Mouse (Mus musculus) kidney, postnatal 25 days (tissue): ENCODE measurements around the gene Gm17334.

Experiments used
- DNase-seq, 2 experiments: peaks; one replicate each; pipeline ENCODE4 v3.0.0; 2021; ENCODE audit warnings: mixed read lengths in 2 of 2

Gene Gm17334

DNA sequence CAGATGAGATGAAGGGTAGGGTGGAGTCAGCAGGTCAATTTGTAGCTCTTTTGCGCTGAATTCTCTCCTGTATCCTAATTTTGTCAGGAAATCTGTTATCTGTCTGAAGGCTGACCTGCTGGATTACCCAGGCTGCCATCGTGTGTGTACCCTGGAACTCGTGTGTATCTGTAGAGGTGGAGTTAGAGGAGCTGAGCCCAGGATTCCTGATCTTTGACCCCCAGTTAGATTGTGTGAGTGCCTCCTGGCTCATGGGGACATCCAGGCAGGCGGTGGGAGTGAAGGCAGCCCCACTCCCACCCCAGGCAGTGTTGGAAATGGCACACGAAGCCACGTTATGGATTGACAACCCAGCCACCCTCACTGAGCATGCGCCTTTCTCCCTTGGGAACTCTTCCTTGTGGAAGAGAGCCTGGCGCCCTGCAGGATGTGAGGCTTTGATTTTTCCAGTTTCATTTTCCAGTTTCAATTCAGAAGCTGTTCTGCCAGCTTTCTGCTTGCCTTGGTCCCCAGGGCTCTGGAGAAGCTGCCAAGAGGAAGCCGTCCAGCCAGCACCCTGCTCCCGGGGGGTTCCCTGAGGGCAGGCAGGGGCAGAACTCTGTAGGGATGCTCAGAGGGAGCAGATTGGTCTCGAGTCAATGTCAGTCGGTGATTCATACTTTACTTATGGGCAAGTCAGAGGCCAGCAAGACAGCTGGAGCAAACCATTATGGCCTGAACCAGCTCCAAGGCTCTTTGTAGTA lies 23.6 kb upstream of the Gm17334 start:
- DNase-seq = peak; percentile 72 to 91

DNA sequence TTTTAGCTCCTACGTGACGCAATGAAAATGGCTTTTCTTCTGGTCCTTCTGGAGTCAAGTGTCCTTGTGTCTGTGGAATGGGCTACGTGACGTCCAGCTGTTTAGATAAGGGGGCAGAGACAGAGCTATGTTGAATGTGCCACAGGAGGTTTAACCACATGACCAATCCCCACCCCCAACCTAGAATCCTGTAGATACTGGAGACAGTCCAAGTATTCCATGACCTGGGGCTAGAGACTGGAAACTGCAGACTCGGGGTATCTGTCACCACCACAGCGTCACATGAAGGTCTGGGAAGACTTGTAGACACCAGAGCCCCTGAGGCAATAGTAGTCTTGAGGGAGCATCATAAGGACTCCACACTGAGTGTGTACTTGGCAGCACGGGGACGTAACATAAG lies 22.8 kb upstream of the Gm17334 start:
- DNase-seq = no peak

DNA sequence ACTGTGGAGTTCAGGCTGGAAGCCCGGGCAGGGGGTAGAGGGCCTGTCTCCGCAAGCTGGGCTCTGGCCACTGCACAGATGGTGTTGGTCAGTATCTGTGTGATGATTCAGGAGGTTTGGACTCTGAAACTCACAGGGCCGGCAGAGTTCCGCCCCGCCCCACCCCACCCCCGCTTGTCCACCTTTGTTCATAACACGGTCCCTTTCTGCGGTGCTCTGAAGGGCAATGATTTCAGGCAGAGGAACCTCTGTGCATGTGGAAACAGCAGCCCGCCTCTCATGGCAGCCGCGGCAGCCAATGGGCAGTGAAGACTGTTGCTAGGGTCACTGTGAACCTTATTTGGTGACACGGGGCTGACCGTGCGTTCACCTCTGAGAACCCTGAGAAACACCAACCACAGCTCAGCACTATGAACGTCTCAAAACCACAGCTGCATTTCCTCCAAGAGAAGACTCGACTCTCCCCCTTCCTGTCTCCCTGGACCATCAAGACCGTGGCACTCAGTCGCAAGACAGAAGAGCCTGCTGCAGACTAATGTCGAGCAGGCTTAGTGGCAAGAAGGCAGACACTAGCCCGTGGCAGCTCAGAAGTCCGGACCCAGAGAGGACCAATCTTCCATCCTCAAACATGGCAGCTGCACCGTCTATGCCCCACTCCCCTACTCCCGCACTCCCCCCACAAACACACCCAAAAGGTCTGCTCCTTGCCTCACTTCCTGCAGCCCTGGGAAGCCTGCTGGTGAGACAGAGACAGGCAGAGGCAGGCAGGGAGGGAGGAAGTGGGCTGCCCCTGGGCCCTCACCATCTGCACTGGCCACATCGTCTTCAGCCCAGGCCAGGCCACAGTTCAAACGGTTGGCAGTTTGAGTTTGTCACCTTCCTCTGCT lies 21.9 kb upstream of the Gm17334 start:
- peak; percentile 56 to 84 for DNase-seq

DNA sequence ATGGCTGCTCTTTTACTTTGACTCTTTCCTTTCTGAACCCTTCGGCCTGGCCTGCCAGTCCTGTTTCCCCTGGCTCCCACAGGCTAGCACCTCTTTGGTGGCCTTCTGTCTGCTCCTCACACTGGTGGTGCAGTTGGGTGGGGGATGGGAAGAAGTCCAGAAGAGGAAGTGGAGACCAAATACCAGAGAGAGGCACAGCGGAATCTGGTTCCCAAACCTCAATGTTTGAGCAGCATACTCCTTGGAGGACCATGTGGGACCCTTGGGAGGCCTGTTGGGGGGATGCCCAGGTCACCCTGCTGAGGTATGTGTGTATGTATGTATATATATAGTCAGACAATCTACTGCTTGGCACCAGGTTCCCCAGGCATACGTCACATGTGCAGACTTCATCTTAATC lies 21.0 kb upstream of the Gm17334 start:
- no peak for DNase-seq

DNA sequence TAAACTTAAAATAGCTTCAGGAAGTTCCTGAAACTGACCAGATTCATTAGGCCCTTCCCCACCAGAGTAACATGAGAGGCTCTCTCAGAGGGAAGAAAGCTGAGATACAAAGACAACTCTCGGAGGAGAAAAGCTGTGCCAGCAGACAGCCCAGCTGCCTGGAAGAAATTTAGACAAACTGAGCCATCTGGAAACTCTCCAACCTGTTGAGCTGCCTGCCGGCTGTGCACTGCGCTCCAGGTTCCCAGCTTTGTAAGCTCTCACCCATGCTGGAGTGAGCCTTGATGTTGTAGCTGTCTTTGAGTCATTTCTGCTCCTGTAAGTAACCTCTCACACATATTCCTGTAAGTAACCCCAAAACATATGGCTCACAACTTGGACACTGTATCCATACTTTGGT lies 20.0 kb upstream of the Gm17334 start:
- DNase-seq = no peak

DNA sequence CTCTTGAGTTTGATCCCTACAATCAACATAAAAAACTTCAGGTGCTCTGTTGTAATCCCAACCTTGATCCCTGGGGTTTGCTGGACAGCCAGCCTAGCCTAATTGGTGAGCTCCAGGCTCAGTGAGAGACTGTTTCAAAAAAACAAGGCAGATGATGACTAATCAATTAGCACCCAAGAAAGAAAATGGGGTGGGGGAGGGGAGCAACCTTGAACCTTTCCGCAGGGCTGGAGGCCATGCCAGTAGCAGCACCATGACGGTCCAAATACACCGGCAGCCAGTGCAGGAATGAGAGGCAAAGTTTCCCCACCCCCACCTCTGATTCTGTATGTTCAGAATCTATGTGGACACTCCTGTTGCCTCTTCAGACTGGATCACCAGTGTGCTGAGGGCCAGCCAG lies 16.3 kb upstream of the Gm17334 start:
- DNase-seq = no peak

DNA sequence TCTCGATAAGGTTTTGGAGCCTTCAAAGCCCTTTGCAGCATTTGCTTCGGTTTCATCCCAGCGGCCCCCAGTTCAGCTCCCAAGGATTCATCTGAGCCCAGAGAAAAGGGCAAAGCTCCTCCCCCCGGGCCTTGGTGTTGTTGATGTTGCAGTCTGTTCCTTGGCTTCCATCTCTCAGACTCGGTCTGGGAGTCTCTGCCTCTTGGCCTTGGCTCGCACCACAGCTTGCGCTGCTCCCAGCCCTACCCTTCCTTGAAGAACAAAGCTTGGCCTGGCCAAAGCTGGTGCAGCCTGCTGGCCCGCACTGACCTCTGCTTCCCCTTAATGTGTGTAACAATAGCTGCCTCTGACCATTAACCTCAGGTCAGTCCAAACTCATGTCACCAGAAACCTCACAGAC lies 15.2 kb upstream of the Gm17334 start:
- peak; percentile 68 to 90 for DNase-seq

DNA sequence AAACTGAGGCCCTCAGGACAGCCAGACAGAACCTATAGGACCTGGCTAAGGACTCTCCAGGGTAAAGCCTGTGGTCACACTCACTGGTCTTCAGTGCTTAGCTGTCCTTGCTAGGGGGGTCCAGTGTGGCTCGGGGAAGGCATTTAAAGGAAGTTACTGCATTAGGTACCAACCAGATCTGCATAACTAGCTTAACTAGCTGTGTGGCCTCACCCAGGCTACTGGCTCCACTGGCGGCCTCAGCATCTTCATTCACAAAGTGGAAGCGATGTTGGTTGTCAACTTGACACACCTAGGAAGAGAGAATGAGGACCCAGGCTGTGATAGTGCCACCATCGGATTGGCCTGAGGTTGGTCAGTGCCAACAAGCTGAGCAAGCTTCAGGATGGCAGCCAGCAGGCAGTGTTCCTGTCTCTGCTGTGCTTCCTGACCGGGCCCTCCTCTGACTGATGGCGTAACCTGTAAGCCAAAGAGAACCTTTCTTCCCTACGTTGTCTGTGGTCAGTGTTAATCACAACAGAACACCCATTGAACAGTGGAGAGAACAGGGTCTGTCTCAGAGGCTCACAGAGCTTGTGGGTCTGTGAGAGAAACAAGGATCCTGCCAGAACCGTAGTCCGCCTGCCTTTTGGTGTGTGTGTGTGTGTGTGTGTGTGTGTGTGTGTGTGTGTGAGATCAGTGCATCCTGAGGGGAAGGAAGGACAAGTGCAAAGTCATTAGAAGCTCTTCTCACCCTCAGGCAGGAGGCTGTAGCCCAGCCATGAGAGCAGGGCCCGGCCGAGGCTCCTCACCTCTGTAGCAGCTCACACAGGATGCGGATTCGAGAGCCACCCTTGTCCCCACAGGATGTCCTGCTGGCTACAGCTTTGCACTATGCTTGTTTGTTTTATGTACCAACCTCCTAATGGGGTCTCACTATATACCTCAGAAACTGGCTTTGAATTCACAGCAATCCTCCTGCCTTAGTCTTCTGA lies 13.4 kb upstream of the Gm17334 start:
- peak; percentile 36 to 72 for DNase-seq

DNA sequence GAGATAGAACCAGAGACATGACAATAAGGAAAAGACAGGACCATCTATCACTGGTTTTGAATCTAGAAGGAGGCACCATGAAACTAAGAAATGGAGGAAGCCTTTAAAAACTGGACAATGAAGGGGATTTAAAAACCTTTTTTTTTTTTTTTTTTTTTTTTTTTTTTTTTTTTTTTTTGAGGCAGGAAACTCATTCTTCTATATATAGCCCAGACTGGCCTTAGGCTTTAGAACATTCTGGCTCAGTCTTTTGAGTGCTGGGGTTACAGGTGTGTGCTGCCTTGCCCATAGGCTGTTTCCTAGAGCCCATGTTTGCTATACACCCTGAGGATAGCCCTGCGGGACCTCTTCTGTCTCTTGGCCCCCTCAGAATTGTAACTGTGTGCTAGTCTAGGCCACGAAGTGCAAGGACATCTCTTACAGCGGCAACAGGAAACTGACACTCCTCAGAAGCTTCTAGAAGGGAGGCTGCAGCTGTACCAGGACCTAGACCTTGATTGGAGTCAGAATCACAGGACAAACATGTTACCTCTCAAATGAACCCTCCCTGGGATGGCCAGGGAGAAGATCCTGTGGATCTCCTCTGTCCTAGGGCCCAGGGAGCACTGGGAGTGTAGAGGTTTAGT lies 12.4 kb upstream of the Gm17334 start:
- DNase-seq = no peak

DNA sequence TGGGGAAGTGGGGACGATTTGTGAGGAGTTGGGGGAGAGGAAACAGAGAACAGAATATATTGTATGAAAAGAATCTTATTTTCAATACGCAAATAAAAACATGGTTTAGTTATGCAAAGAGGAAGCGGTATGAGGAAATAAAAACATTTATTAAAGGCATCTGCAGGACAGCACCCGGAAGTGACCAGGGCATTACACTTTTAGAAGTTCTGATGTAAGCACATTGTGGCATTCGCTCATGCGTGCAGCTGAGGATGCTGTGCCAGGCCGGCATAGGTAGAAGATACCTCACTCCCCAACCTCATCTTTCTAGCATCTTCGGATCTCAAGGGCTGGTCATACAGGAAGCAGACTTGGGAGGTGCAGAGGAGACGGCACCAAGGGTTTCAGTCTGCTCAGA lies 10.3 kb upstream of the Gm17334 start:
- DNase-seq = no peak

DNA sequence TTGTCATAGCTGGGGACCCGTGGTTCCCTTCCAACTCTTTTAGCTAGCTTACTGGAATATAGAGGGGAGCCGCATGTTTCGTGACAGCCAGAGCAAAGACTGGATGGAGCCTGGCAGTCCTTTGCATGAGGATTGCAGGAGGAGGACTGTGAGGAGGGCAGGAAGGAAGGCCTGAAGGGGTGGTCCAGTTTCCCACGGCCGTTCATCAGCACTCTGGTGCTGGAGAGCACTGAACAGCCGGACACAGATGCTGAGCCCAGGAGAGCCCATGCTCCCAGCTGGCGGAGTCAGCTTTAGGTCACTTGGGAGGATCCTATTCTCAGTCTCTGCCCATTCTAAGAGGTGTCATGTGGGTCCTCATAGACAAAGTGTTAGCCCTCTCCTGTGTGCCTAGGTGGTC lies 9.0 kb upstream of the Gm17334 start:
- DNase-seq = peak in 1 of 2 experiments; percentile 68

DNA sequence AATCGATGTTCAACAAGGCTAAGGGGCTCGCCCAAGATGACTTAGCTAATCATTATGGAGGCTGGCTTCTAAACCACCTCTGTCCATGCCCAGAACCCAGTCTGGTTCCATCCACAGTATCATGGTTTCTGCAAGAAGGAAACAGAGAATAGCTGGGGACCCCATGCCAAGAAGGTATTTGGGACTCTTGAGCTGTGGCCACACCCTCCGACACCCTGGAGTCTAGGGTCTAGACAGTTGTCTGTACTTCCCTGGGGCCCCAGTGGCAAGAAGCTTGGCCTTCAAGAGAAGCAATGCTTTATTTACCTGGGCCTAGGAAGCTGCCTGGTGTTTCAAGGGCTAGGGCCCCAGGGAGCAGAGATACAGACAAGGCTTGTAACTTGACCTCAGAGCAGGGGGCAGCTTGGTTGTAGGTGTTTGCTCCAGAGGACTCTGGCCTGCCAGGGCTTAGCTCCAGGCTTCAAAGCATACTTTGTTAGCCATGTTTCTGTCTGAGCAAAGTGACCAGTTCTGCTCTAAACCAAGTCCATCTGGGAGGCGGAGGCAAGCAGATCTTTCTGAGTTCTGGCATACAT lies 8.3 kb upstream of the Gm17334 start:
- no peak for DNase-seq

DNA sequence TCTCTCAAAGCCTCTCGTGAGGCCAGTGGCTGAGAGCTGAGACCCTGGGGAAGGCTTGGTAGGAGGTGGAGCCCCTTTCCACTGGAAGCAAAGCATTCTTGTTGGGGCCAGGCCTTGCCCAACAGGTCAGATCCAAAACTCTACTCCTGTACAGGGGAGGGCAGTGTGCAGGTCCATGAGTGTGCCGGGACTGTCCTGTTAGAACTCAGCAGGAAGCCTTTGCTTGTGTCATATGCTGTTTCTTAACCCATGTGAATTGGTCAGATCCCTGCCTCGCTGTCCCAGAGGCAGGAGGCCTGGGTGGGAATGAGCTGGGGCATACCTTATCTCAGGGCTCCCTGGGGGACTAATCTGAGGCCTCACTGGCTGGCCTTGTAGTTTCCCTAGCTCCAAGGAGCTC lies 7.3 kb upstream of the Gm17334 start:
- no peak for DNase-seq

DNA sequence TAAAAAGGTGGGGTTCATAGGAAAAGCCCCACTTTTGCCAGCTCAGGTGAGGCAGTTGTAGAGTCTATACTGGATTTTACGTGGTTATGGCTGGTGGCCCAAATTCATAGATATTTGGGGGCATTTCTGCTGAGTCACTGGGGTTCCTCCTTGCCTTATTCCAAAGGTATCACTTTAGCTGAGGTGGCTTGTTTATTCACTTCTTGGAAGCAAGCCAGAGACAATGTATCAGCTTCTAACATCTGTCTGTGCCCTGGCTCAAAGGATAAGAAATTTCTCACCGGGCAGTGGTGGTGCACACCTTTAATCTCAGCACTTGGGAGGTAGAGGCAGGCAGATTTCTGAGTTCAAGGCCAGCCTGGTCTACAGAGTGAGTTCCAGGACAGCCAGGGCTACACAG lies 6.8 kb upstream of the Gm17334 start:
- no peak for DNase-seq

DNA sequence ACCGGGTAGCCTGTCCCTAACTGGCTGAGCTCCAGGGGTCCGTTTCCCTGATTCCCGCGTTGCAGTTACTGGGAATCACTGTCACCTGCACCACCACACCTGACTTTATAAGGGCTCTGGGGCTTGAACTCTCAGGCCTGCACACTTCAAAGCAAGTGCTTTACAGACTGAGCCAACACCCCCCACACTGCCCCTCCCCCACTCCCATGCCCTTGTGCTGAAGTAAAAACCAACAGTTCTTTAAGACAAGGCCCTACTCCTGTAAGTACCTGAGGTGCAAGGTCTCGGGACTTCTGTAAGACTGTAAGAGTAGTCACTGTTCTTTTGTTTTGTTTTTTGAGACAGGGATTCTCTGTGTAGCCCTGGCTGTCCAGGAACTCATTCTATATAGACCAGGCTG lies 5.5 kb upstream of the Gm17334 start:
- no peak for DNase-seq

DNA sequence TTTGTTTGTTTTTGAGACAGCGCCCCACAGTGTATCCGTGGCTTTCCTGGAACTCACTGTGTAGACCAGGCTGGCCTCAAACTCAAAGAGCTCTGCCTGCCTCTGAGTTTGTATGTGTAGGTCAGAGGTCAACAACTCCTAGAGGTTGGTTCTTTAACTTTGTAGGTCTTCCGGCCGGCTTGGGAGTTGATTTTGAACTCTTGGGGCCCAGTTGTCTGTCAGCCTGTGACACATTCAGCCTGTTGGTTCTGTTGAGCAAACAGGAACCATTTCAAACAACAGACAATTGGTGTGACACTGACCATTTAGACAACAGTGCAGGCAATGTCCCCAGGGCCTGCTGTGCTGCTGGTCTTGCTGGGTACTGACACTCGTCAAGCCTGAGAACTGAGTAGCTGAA lies 4.7 kb upstream of the Gm17334 start:
- no peak for DNase-seq

DNA sequence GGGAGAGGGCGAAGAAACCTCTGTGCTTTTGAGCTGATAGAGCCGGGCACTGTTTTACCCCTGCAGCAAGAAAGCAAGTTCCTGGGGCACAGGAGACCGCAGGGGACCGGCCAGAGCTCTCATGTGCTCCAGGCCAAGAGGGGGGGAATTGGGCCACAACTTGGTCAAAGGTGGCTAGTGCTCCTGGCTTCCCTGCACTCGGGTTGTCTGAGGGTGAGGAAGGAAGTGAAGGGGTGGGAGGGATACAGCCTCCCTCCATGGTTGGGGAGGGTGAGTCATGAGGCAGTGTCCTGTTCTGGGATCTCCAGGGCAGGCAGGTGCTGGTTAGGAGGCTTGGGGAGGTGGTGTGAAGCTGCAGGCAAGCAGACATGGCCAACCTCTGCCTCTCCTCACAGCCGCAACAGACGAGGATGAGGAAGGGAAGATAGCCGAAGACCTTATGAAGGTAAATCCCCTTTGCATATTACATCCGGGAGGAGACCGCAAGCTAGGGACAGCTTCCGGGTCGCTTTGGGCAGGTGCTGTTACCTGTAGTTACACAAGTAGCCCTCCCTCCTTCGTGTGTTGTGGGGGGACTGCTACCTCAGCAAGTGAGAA lies 1.8 kb upstream of the Gm17334 start:
- peak in 1 of 2 experiments; percentile 65 for DNase-seq

DNA sequence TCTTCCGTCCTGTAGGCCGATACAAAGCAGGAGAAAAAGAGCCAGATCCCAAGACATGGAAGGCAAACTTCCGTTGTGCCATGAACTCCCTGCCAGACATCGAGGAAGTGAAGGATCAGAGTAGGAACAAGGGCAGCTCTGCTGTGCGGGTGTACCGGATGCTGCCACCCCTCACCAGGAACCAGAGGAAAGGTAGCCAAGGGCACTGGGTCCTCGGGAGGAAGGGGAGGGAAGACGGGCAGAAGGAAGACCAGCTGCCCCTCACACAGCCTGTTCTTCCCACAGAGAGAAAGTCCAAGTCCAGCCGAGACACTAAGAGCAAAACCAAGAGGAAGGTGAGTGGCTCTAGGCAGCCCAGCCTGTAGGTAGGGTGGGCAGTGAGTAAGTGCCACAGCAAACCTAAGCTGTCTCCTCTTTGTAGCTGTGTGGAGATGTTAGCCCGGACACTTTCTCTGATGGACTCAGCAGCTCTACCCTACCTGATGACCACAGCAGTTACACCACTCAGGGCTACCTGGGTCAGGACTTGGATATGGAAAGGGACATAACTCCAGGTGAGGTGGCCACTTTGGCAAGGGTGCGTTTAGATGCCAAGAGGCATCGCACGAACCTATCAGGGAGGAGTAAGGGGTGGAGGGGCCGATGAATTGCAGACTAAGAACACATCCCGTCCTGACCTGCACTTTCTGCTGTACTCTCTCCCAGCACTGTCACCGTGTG lies 814 bp upstream of the Gm17334 start:
- DNase-seq = no peak

DNA sequence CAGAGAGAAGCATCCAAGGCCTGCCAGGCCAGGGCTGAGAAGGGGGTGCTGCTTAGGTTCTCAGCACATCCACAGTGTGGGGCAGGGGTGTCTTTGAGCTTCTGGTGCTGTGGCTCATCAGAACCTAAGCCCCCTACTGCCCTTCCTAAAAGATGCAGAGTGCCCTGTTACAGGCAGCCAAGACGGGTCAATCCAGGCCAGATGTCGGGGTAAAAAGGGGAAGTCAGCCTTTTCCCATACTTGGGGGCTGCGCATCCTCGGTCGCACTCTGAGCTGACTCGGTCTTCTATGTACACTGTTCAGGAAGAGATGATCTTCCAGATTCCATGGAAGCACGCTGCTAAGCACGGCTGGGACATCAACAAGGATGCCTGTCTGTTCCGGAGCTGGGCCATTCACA lies 451 bp downstream of the Gm17334 start:
- no peak for DNase-seq

DNA sequence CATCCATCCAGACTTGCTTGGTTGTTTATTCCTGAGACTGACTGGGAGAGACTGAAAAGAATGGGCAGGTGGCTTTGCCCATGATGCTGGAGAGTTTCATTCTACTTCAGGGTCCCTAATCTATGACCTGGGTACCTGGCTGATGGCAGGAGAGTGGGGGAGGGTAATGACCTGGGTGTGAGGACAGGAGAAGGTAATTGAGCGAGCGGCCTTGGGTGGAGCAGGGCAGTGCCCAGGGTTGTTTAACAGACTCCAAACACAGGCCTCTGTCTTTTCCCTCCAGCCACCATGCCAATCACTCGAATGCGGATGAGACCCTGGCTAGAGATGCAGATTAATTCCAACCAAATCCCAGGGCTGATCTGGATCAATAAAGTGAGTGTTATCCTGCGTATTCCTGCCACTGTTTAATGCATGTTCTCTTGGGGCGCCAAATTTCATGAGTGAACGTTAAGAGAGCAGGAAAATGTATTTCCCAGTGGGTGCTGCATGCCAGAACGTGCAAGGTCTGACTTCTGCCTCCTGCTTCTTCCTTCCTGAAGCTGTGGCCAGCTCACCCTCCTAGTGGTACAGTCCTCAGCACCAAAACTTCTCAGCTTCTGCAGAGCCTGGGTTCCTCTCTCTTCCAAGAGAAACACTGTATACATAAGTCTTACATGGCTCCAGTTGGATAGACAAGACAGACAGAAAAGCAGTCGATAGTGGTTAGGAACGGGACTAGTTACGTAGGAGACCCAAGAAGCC lies 1.8 kb downstream of the Gm17334 start:
- no peak for DNase-seq
